Mouse (Mus musculus) neural tube, embryonic 12.5 days (tissue): ENCODE results near the gene Rasl10b. TPM values are rescaled to one million over a fixed set of nuclear protein-coding genes. Genes with fewer than 3 reads are reported as not detected.

Experiments used
- ATAC-seq: fragments of 200-750 bp; cut with Nextera tagmentation; 2 replicates; pipeline ENCODE4 v1.8.0; 2017; ENCODE audit warnings: low read depth, mild to moderate bottlenecking, moderate TSS enrichment, moderate library complexity; ENCODE audit not compliant: low FRiP score
- H3K27ac ChIP-seq: fragments of 300-500 bp; sonication (generic); 2 replicates; pipeline ENCODE4 v1.5.1; 2016
- H3K27me3 ChIP-seq: fragments of 300-500 bp; sonication (generic); replicated peaks from 2 replicates; pipeline ENCODE4 v1.6.1; 2016; ENCODE audit warnings: mild to moderate bottlenecking
- H3K36me3 ChIP-seq: fragments of 300-500 bp; sonication (generic); 2 replicates; pipeline ENCODE4 v1.6.1; 2016; ENCODE audit warnings: mild to moderate bottlenecking
- H3K4me1 ChIP-seq: fragments of 300-500 bp; sonication (generic); 2 replicates; pipeline ENCODE4 v1.6.1; 2016
- H3K4me2 ChIP-seq: fragments of 300-500 bp; sonication (generic); replicated peaks from 2 replicates; pipeline ENCODE4 v1.6.1; 2016; ENCODE audit warnings: mild to moderate bottlenecking
- H3K4me3 ChIP-seq: fragments of 300-500 bp; sonication (generic); 2 replicates; pipeline ENCODE4 v1.5.1; 2016
- H3K9ac ChIP-seq: fragments of 300-500 bp; sonication (generic); 2 replicates; pipeline ENCODE4 v1.6.1; 2016; ENCODE audit warnings: mild to moderate bottlenecking
- H3K9me3 ChIP-seq: fragments of 300-500 bp; sonication (generic); 2 replicates; pipeline ENCODE4 v1.6.1; 2016; ENCODE audit warnings: mild to moderate bottlenecking
- WGBS: fragments of 180-500 bp; shearing (Covaris S2); methylation state at CpG from one replicate; pipeline ENCODE4 v1.1.7; 2016; 5-methylcytosine and 5-hydroxymethylcytosine counted together
- polyA plus RNA-seq: library from polyadenylated mRNA; unstranded; fragments of >200 nt; fragmentation: Nextera tagmentation; extraction: Ambion mirVana; gene quantifications from 2 replicates; pipeline ENCODE4 v1.2.1, GENCODE M21; 2016

Gene Rasl10b
- polyA plus RNA-seq, 1 experiment from 2014 or later = 24.2 TPM

GRCm38 (mm10) chr11:83451281-83451680, 42.3 kb downstream of the Rasl10b start:
- ATAC-seq = no peak
- H3K4me3 ChIP-seq = no peak overlapping the region
- WGBS = 86% methylated on average over 10 of the region's 10 CpGs

GRCm38 (mm10) chr11:83454548-83454947, 45.6 kb downstream of the Rasl10b start:
- Histone ChIP-seq H3K4me2 (no peak overlapping the region), H3K4me3 (no peak overlapping the region), H3K36me3 (no peaks in the 10 kb centered on the region), H3K9ac (no peak overlapping the region), H3K9me3 (no peaks in the 10 kb centered on the region), H3K27ac (no peak overlapping the region), H3K27me3 (no peaks in the 10 kb centered on the region), H3K4me1 (peaks cover 5% of the 10 kb centered on the region)
- ATAC-seq = no peak
- 15% methylated on average over 4 of the region's 4 CpGs for WGBS

More at GRCm38 (mm10) chr11:83451281-83451680, 42.3 kb downstream of the Rasl10b start:
- H3K4me2 ChIP-seq = no peak overlapping the region
- no peak overlapping the region for H3K27ac ChIP-seq
- no peak overlapping the region for H3K9ac ChIP-seq
- H3K9me3 ChIP-seq = no peaks in the 10 kb centered on the region
- peaks cover 17% of the 10 kb centered on the region for H3K4me1 ChIP-seq
- H3K36me3 ChIP-seq = no peaks in the 10 kb centered on the region
- peaks cover 13% of the 10 kb centered on the region; the same call in 1 of the 2 replicates for H3K27me3 ChIP-seq

DNA sequence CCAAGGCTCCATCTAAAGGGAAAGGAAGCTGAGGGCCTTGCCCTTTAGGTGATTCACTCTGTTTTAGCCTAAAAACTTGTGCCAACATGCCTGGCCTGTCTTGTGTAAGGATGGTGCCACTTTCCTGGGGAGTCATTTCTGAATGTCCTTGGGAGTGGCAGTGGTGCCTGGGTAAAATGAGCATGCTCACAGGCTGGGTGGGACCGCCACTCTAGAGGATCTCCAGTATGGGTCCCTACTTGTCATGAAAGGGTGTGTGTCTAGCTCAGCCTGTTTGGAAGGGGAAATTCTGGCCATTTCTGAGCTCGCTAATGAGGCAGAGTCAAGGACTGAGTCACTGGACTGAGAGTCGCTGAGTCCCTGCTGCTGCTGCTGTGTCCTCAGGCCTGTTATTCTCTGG, 46.7 kb downstream of the Rasl10b start:
- WGBS = 71% methylated on average over 3 of the region's 3 CpGs
- Histone ChIP-seq H3K36me3 (no peaks in the 10 kb centered on the region), H3K9me3 (no peaks in the 10 kb centered on the region), H3K4me3 (no peak overlapping the region), H3K27ac (no peak overlapping the region), H3K9ac (no peak overlapping the region), H3K4me2 (no peak overlapping the region), H3K27me3 (0 out of 2 replicates have a peak, but pooled peaks cover 3% of the 10 kb centered on the region), H3K4me1 (peaks cover 4% of the 10 kb centered on the region; the same call in 1 of the 2 replicates)
- ATAC-seq = no peak

GRCm38 (mm10) chr11:83457257-83457656, 48.3 kb downstream of the Rasl10b start:
- 32% methylated on average over 7 of the region's 7 CpGs for WGBS
- Histone ChIP-seq H3K4me1 (peaks cover 4% of the 10 kb centered on the region; the same call in 1 of the 2 replicates), H3K9me3 (no peaks in the 10 kb centered on the region), H3K27me3 (peaks cover 16% of the 10 kb centered on the region), H3K27ac (no peak overlapping the region), H3K4me3 (no peak overlapping the region), H3K9ac (no peak overlapping the region), H3K36me3 (no peaks in the 10 kb centered on the region), H3K4me2 (no peak overlapping the region)
- ATAC-seq = no peak

DNA sequence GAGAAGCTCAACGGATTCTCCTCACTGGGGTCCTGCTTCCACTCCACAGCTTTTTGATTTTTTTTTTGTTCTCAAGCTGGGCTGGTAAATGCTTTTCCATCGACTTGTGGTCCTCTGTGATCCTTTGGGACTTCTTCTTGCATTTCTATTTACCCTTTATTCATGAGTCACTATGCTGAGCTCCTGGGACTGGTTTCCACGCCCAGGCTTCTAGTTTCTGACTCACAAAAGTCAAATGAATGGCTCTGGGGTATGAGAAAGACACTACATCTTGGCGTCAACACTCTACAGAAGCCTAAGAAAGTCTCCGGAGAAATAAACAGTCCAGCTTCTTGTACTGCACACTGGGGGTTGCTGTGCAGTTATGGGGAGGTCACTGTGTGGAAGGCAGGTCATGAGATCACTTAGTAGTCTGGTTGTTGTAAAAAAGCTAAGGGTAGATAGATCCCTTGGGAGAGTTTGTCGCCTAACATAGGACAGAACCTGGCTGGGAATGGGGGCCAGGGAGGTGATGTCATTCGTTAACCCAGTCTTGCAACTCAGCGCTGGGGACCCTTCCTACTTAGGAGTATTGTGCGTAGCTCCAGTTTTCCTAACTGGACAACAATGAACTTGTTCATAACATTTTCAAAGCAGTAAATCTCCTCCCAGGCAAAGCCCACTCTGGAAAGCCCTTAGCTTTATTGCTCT, 49.1 kb downstream of the Rasl10b start:
- H3K4me3 ChIP-seq = no peak overlapping the region
- H3K9me3 ChIP-seq = no peaks in the 10 kb centered on the region
- no peak overlapping the region for H3K27ac ChIP-seq
- H3K4me1 ChIP-seq = peaks cover 12% of the 10 kb centered on the region
- WGBS = 63% methylated on average over 9 of the region's 9 CpGs
- ATAC-seq = no peak
- no peak overlapping the region for H3K9ac ChIP-seq
- H3K4me2 ChIP-seq = no peak overlapping the region
- no peaks in the 10 kb centered on the region for H3K36me3 ChIP-seq
- peaks cover 24% of the 10 kb centered on the region for H3K27me3 ChIP-seq

DNA sequence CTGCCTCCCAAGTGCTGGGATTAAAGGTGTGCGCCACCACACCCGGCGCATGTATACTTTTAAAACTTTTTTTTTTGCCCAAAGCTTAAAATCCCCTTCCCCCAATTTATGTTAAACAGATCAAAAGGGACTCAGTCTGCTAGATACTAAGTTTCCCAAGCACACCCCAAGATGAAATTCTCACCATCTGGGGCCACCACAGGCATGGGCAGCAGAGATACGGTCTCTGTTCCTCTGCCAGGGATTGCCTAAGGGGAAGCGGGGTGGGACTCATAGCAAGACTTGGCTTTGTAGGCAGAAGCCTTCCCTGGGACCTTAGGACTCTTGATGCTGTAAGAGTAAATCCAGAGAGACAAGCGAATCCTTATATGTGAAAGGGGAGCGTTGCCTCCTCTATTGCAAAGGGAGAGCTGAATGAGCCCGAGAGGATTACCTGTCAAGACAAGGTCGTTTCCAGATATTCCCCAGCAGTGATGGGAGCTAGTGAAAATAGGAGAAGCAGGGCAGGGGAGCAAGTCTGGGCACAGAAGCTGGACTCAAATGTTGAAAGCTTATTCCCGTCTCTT, 52.6 kb downstream of the Rasl10b start:
- no peak for ATAC-seq
- 0 out of 2 replicates have a peak overlapping the region, but pooled peaks have one; percentile 98 for H3K4me2 ChIP-seq
- no peaks in the 10 kb centered on the region for H3K9me3 ChIP-seq
- WGBS = 73% methylated on average over 10 of the region's 10 CpGs
- no peak overlapping the region for H3K27ac ChIP-seq
- H3K27me3 ChIP-seq = peaks cover 46% of the 10 kb centered on the region
- H3K4me3 ChIP-seq = no peak overlapping the region
- H3K4me1 ChIP-seq = peaks cover 14% of the 10 kb centered on the region
- no peak overlapping the region for H3K9ac ChIP-seq
- no peaks in the 10 kb centered on the region for H3K36me3 ChIP-seq

GRCm38 (mm10) chr11:83462711-83463244, 53.8 kb downstream of the Rasl10b start, which contains the start of gene Mmp28:
Mmp28 (minus strand) TSS chr11:83463071.
- Histone ChIP-seq H3K4me3 (peak within 1 kb of the TSS; percentile 60), H3K27me3 (peaks cover 46% of the 10 kb centered on the region), H3K4me1 (peaks cover 14% of the 10 kb centered on the region), H3K27ac (no peak within 1 kb of the TSS), H3K9ac (peak within 1 kb of the TSS; percentile 72), H3K36me3 (no peaks in the 10 kb centered on the region), H3K9me3 (no peaks in the 10 kb centered on the region), H3K4me2 (peak within 1 kb of the TSS; percentile 98)
- no peak for ATAC-seq
- WGBS = under 1% methylated on average over 39 of the region's 42 CpGs

DNA sequence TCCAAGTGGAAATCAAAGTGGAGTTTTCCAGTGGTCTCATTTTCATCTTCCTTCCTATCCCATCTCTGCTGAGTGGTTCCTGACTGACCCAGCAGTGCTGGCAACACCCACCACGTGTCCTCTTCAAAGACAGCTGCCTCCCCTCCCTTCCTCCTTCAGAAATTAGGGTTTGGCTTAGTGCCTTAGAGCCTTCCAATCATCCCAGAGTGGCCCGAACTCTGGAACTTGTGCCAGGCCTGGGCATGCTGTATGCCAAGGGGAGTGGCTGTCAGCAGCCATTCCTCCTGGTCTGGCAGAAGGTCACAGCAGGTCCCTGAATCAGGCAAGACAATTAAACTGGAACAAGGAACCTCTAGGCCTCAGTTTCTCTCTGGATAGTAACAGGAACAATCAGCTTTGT, 57.0 kb downstream of the Rasl10b start:
- no peak for ATAC-seq
- H3K4me3 ChIP-seq = no peak overlapping the region
- no peak overlapping the region for H3K9ac ChIP-seq
- WGBS = 22% methylated on average over 2 of the region's 2 CpGs
- H3K4me2 ChIP-seq = no peak overlapping the region
- no peaks in the 10 kb centered on the region for H3K36me3 ChIP-seq
- peaks cover 39% of the 10 kb centered on the region for H3K27me3 ChIP-seq
- H3K9me3 ChIP-seq = no peaks in the 10 kb centered on the region
- H3K27ac ChIP-seq = no peak overlapping the region
- H3K4me1 ChIP-seq = peaks cover 10% of the 10 kb centered on the region

DNA sequence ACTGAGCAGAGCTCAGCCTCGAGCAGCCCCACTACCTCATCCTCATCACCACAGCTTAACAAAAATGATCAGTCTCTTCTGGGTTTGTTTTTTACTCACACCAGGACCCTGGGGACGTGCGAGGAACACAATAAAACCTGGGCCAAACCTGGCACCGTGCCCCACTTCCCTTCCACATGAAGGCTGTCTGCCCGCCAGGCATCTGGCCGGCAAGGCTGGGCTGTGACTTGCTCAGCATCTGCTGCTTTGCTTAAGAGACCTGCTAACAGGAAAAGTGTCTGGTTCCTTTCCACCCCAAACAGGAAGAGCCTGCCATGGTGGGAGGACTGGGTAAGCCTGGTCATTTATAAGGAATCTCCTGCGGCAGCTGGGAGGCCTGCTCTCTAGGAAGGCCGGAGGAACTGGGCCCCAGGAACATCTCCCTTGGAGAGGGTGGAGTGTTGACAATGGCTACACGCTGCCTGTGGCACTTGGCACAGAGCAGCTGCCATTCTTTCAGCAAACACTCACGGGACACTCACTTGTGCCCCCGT, 58.2 kb downstream of the Rasl10b start:
- Histone ChIP-seq H3K27me3 (peaks cover 30% of the 10 kb centered on the region), H3K36me3 (no peaks in the 10 kb centered on the region), H3K9me3 (no peaks in the 10 kb centered on the region), H3K4me3 (no peak overlapping the region), H3K4me2 (no peak overlapping the region), H3K4me1 (peaks cover 10% of the 10 kb centered on the region), H3K27ac (no peak overlapping the region), H3K9ac (no peak overlapping the region)
- no peak for ATAC-seq
- 65% methylated on average over 11 of the region's 11 CpGs for WGBS

- no peak overlapping the region for H3K9ac ChIP-seq
- WGBS = 93% methylated on average over 3 of the region's 3 CpGs
- H3K4me2 ChIP-seq = no peak overlapping the region
- no peaks in the 10 kb centered on the region for H3K36me3 ChIP-seq
- H3K4me3 ChIP-seq = no peak overlapping the region
- peaks cover 15% of the 10 kb centered on the region for H3K27me3 ChIP-seq
- ATAC-seq = no peak
- no peaks in the 10 kb centered on the region for H3K9me3 ChIP-seq
- H3K4me1 ChIP-seq = peaks cover under 1% of the 10 kb centered on the region; the same call in 1 of the 2 replicates
- no peak overlapping the region for H3K27ac ChIP-seq
These were observed 59.8 kb downstream of the Rasl10b start for GRCm38 (mm10) chr11:83468765-83469164.
